Mouse (Mus musculus): ENCODE results near the gene Tfam. TPM values are rescaled to one million over a fixed set of nuclear protein-coding genes. Genes with fewer than 3 reads are reported as not detected.

The Tfam gene
- polyA plus RNA-seq, 1 experiment from 2014 or later = 74.2 TPM

- Histone ChIP-seq H3K9me3 (ENCODE audit: control insufficient read depth, low read length) (no peaks in the 10 kb centered on the region), H3K9ac (ENCODE audit: low read length) (no peak overlapping the region), H3K4me2 (ENCODE audit: low read length) (no peak overlapping the region), H3K4me1 (replicated peaks; ENCODE audit: control insufficient read depth, insufficient read depth, low read length) (no peaks in the 10 kb centered on the region), H3K27ac (ENCODE audit: low read depth) (no peak overlapping the region), H3K27me3 (replicated peaks; ENCODE audit: control insufficient read depth, insufficient read depth, low read length) (no peaks in the 10 kb centered on the region), H3K4me3 (ENCODE audit: low read depth, low read length) (no peak overlapping the region), H3K36me3 (ENCODE audit: control insufficient read depth, insufficient read depth, low read length) (no peaks in the 10 kb centered on the region)
- WGBS = 39% methylated on average over 7 of the region's 7 CpGs
- DNase-seq (ENCODE audit: low spot score) (no peak), ATAC-seq (replicated peaks; ENCODE audit: low FRiP score, low TSS enrichment, low read depth) (no peak)
Measured at GRCm38 (mm10) chr10:71246956-71247355, 8.9 kb upstream of the Tfam start.

GRCm38 (mm10) chr10:71239479-71240120, 1.5 kb upstream of the Tfam start:
- H3K27me3 ChIP-seq (replicated peaks; ENCODE audit: control insufficient read depth, insufficient read depth, low read length) = no peaks in the 10 kb centered on the region
- no peak for DNase-seq (ENCODE audit: low spot score)
- WGBS = 53% methylated on average over 6 of the region's 6 CpGs
- no peak for ATAC-seq (replicated peaks; ENCODE audit: low FRiP score, low TSS enrichment, low read depth)
- H3K4me3 ChIP-seq (ENCODE audit: low read depth, low read length) = no peak overlapping the region
- H3K9me3 ChIP-seq (ENCODE audit: control insufficient read depth, low read length) = no peaks in the 10 kb centered on the region
- peaks cover 10% of the 10 kb centered on the region for H3K36me3 ChIP-seq (ENCODE audit: control insufficient read depth, insufficient read depth, low read length)
- peaks cover 9% of the 10 kb centered on the region for H3K4me1 ChIP-seq (replicated peaks; ENCODE audit: control insufficient read depth, insufficient read depth, low read length)
- peak overlapping the region; percentile 11 for H3K4me2 ChIP-seq (ENCODE audit: low read length)
- no peak overlapping the region for H3K9ac ChIP-seq (ENCODE audit: low read length)
- H3K27ac ChIP-seq (ENCODE audit: low read depth) = no peak overlapping the region

- Histone ChIP-seq H3K4me3 (ENCODE audit: low read depth, low read length) (peak overlapping the region; percentile 96), H3K9me3 (ENCODE audit: control insufficient read depth, low read length) (no peaks in the 10 kb centered on the region), H3K9ac (ENCODE audit: low read length) (peak overlapping the region; percentile 88), H3K27ac (ENCODE audit: low read depth) (peak overlapping the region; percentile 71), H3K4me2 (ENCODE audit: low read length) (peak overlapping the region; percentile 81), H3K27me3 (replicated peaks; ENCODE audit: control insufficient read depth, insufficient read depth, low read length) (no peaks in the 10 kb centered on the region), H3K36me3 (ENCODE audit: control insufficient read depth, insufficient read depth, low read length) (peaks cover 29% of the 10 kb centered on the region), H3K4me1 (replicated peaks; ENCODE audit: control insufficient read depth, insufficient read depth, low read length) (peaks cover 9% of the 10 kb centered on the region)
- DNase-seq (ENCODE audit: low spot score) (peak; percentile 98), ATAC-seq (replicated peaks; ENCODE audit: low FRiP score, low TSS enrichment, low read depth) (peak; percentile 99)
- under 1% methylated on average over 67 of the region's 68 CpGs for WGBS
Measured at GRCm38 (mm10) chr10:71237516-71238239, 402 bp downstream of the Tfam start.

GRCm38 (mm10) chr10:71234071-71234470, 4.0 kb downstream of the Tfam start:
- WGBS = 94% methylated on average over 8 of the region's 8 CpGs
- H3K4me2 ChIP-seq (ENCODE audit: low read length) = no peak overlapping the region
- H3K36me3 ChIP-seq (ENCODE audit: control insufficient read depth, insufficient read depth, low read length) = peaks cover 58% of the 10 kb centered on the region
- ATAC-seq (replicated peaks; ENCODE audit: low FRiP score, low TSS enrichment, low read depth) = no peak
- no peak overlapping the region for H3K4me3 ChIP-seq (ENCODE audit: low read depth, low read length)
- H3K27ac ChIP-seq (ENCODE audit: low read depth) = no peak overlapping the region
- no peaks in the 10 kb centered on the region for H3K9me3 ChIP-seq (ENCODE audit: control insufficient read depth, low read length)
- no peak overlapping the region for H3K9ac ChIP-seq (ENCODE audit: low read length)
- H3K4me1 ChIP-seq (replicated peaks; ENCODE audit: control insufficient read depth, insufficient read depth, low read length) = peaks cover 9% of the 10 kb centered on the region
- no peaks in the 10 kb centered on the region for H3K27me3 ChIP-seq (replicated peaks; ENCODE audit: control insufficient read depth, insufficient read depth, low read length)
- no peak for DNase-seq (ENCODE audit: low spot score)

- H3K36me3 ChIP-seq (ENCODE audit: control insufficient read depth, insufficient read depth, low read length) = peaks cover 63% of the 10 kb centered on the region
Measured at GRCm38 (mm10) chr10:71225894-71226293, 12.2 kb downstream of the Tfam start.

GRCm38 (mm10) chr10:71223101-71223500, 15.0 kb downstream of the Tfam start:
- Histone ChIP-seq H3K4me2 (ENCODE audit: low read length) (no peak overlapping the region), H3K36me3 (ENCODE audit: control insufficient read depth, insufficient read depth, low read length) (peaks cover 37% of the 10 kb centered on the region), H3K27ac (ENCODE audit: low read depth) (no peak overlapping the region), H3K4me3 (ENCODE audit: low read depth, low read length) (no peak overlapping the region), H3K4me1 (replicated peaks; ENCODE audit: control insufficient read depth, insufficient read depth, low read length) (no peaks in the 10 kb centered on the region), H3K27me3 (replicated peaks; ENCODE audit: control insufficient read depth, insufficient read depth, low read length) (no peaks in the 10 kb centered on the region), H3K9ac (ENCODE audit: low read length) (no peak overlapping the region), H3K9me3 (ENCODE audit: control insufficient read depth, low read length) (no peaks in the 10 kb centered on the region)
- ATAC-seq (replicated peaks; ENCODE audit: low FRiP score, low TSS enrichment, low read depth) (no peak), DNase-seq (ENCODE audit: low spot score) (no peak)
- 89% methylated on average over 5 of the region's 5 CpGs for WGBS

More at GRCm38 (mm10) chr10:71225894-71226293, 12.2 kb downstream of the Tfam start:
- Histone ChIP-seq H3K4me1 (replicated peaks; ENCODE audit: control insufficient read depth, insufficient read depth, low read length) (no peaks in the 10 kb centered on the region), H3K4me3 (ENCODE audit: low read depth, low read length) (no peak overlapping the region), H3K27ac (ENCODE audit: low read depth) (no peak overlapping the region), H3K9me3 (ENCODE audit: control insufficient read depth, low read length) (no peaks in the 10 kb centered on the region), H3K4me2 (ENCODE audit: low read length) (no peak overlapping the region), H3K9ac (ENCODE audit: low read length) (no peak overlapping the region), H3K27me3 (replicated peaks; ENCODE audit: control insufficient read depth, insufficient read depth, low read length) (no peaks in the 10 kb centered on the region)
- ATAC-seq (replicated peaks; ENCODE audit: low FRiP score, low TSS enrichment, low read depth) (0 out of 2 replicates have a peak, but pooled peaks have one; percentile 61), DNase-seq (ENCODE audit: low spot score) (peak; percentile 91)
- WGBS = 41% methylated on average over 7 of the region's 7 CpGs

GRCm38 (mm10) chr10:71222639-71223038, 15.4 kb downstream of the Tfam start:
- DNase-seq (ENCODE audit: low spot score) = no peak
- no peaks in the 10 kb centered on the region for H3K4me1 ChIP-seq (replicated peaks; ENCODE audit: control insufficient read depth, insufficient read depth, low read length)
- H3K9me3 ChIP-seq (ENCODE audit: control insufficient read depth, low read length) = no peaks in the 10 kb centered on the region
- H3K4me3 ChIP-seq (ENCODE audit: low read depth, low read length) = no peak overlapping the region
- H3K27me3 ChIP-seq (replicated peaks; ENCODE audit: control insufficient read depth, insufficient read depth, low read length) = no peaks in the 10 kb centered on the region
- H3K27ac ChIP-seq (ENCODE audit: low read depth) = no peak overlapping the region
- H3K9ac ChIP-seq (ENCODE audit: low read length) = no peak overlapping the region
- 83% methylated on average over 2 of the region's 2 CpGs for WGBS
- H3K36me3 ChIP-seq (ENCODE audit: control insufficient read depth, insufficient read depth, low read length) = peaks cover 34% of the 10 kb centered on the region
- H3K4me2 ChIP-seq (ENCODE audit: low read length) = no peak overlapping the region
- ATAC-seq (replicated peaks; ENCODE audit: low FRiP score, low TSS enrichment, low read depth) = no peak

- Histone ChIP-seq H3K4me1 (replicated peaks; ENCODE audit: control insufficient read depth, insufficient read depth, low read length) (no peaks in the 10 kb centered on the region), H3K9me3 (ENCODE audit: control insufficient read depth, low read length) (no peaks in the 10 kb centered on the region), H3K36me3 (ENCODE audit: control insufficient read depth, insufficient read depth, low read length) (peaks cover 5% of the 10 kb centered on the region; the same call in 1 of the 2 replicates), H3K9ac (ENCODE audit: low read length) (no peak overlapping the region), H3K27me3 (replicated peaks; ENCODE audit: control insufficient read depth, insufficient read depth, low read length) (no peaks in the 10 kb centered on the region), H3K4me3 (ENCODE audit: low read depth, low read length) (no peak overlapping the region), H3K27ac (ENCODE audit: low read depth) (no peak overlapping the region), H3K4me2 (ENCODE audit: low read length) (no peak overlapping the region)
- DNase-seq (ENCODE audit: low spot score) (peak; percentile 93), ATAC-seq (replicated peaks; ENCODE audit: low FRiP score, low TSS enrichment, low read depth) (peak; percentile 66; the same call in 1 of the 2 replicates)
- 15% methylated on average over 8 of the region's 8 CpGs for WGBS
Measured at GRCm38 (mm10) chr10:71218228-71218892, 19.7 kb downstream of the Tfam start.
